Mouse (Mus musculus) kidney, embryonic 16.5 days (tissue): ENCODE measurements around the gene Gpr137. TPM values are rescaled to one million over a fixed set of nuclear protein-coding genes. Genes with fewer than 3 reads are reported as not detected.
A peak's percentile ranks its signal among the peaks of the same experiment; 100 is the strongest.

ENCODE experiments used
- ATAC-seq: fragments of 200-750 bp; cut with Nextera tagmentation; 2 replicates; pipeline ENCODE4 v1.8.0; 2017; ENCODE audit warnings: moderate TSS enrichment; ENCODE audit not compliant: low FRiP score, low TSS enrichment
- H3K27ac ChIP-seq: fragments of 300-500 bp; sonication (generic); 2 replicates; pipeline ENCODE4 v1.5.1; 2014; ENCODE audit warnings: low read length
- H3K27me3 ChIP-seq: fragments of 300-500 bp; sonication (generic); 2 replicates; pipeline ENCODE4 v1.6.1; 2014; ENCODE audit warnings: low read length, control low read depth, mixed read lengths; ENCODE audit not compliant: insufficient read depth
- H3K36me3 ChIP-seq: fragments of 300-500 bp; sonication (generic); 2 replicates; pipeline ENCODE4 v1.6.1; 2014; ENCODE audit warnings: low read length, control low read depth, mixed read lengths; ENCODE audit not compliant: insufficient read depth
- H3K4me1 ChIP-seq: fragments of 300-500 bp; sonication (generic); 2 replicates; pipeline ENCODE4 v1.6.1; 2014; ENCODE audit warnings: low read length, control low read depth, mixed read lengths; ENCODE audit not compliant: insufficient read depth
- H3K4me2 ChIP-seq: fragments of 300-500 bp; sonication (generic); replicated peaks from 2 replicates; pipeline ENCODE4 v1.6.1; 2014; ENCODE audit warnings: low read depth, low read length
- H3K4me3 ChIP-seq: fragments of 300-500 bp; sonication (generic); 2 replicates; pipeline ENCODE4 v1.5.1; 2014; ENCODE audit warnings: mild to moderate bottlenecking, low read length
- H3K9ac ChIP-seq: fragments of 300-500 bp; sonication (generic); replicated peaks from 2 replicates; pipeline ENCODE4 v1.6.1; 2014; ENCODE audit warnings: low read length
- H3K9me3 ChIP-seq: fragments of 300-500 bp; sonication (generic); 2 replicates; pipeline ENCODE4 v1.6.1; 2016; ENCODE audit warnings: low read length, control low read depth
- WGBS: fragments of 180-500 bp; shearing (Covaris S2); extraction: QIAGEN DNeasy Blood & Tissue Kit; methylation state at CpG from one replicate; pipeline ENCODE4 v1.1.7; 2014; 5-methylcytosine and 5-hydroxymethylcytosine counted together
- polyA plus RNA-seq: library from polyadenylated mRNA; unstranded; fragments of >200 nt; fragmentation: Nextera tagmentation; extraction: Ambion mirVana; gene quantifications from 2 replicates; pipeline ENCODE4 v1.2.1, GENCODE M21; 2015

Gene Gpr137
- polyA plus RNA-seq, 1 experiment from 2014 or later: 30.4 TPM

DNA sequence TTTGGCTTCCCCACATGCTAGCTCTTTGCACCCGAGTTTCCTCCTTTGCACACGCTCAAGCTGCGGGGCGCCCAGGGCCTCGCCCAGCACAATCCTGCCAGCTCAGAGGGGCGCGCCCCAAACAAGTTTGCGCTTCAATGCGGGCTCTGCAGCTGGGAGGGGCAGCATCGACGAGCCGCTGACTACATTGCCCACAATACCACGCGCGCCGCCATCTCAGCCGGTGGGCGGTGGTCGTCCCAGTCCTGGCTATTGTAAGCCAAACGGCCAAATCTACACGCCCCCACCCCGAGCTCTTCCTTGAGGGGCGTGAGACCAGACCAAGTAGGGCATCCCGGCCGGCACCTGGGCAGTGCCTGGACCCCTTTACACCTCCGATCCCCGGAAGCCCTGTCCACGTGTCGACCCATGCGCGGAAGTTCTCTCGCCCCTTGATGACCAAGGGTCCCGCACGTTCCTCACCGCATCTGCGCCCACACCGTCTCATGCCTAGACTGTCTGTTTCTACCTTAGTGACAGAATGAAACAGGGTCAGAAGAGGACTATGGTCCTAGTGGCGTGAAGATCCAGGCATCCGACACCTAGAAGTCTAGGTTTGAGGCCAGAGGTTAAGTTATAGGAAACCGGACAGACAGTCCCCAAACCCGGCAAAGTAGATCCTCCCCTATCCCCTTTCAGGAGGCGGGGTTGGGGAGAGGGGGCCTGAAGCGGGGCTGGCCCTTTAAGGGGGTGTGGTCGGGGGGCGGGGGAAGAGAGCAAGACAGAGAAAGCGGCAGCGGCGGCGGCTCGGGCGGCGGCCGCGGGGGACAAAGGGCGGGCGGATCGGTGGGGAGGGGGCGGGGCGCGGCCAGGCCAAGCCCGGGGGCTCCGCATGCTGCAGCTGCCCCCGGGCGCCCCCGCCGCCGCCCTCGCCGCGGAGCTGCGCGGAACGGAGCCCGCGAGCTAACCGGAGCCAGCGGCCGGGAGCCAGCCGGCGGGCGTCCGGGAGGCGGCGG, 32.2 kb upstream of the Gpr137 start, which contains the start of gene Ppp1r14b:
Gene Ppp1r14b, plus strand, starts transcription at position 758 of the 995 bp plus-strand sequence.
- H3K4me1 ChIP-seq: peaks cover 64% of the 10 kb centered on the region
- peak within 1 kb of the TSS; percentile 81 for H3K4me3 ChIP-seq
- H3K9me3 ChIP-seq: no peaks in the 10 kb centered on the region
- ATAC-seq: peak; percentile 55
- no peaks in the 10 kb centered on the region for H3K27me3 ChIP-seq
- H3K4me2 ChIP-seq: peak within 1 kb of the TSS; percentile 90
- H3K9ac ChIP-seq: peak within 1 kb of the TSS; percentile 85
- WGBS: under 1% methylated on average over 64 of the region's 84 CpGs
- H3K27ac ChIP-seq: peak within 1 kb of the TSS; percentile 90
- H3K36me3 ChIP-seq: peaks cover 12% of the 10 kb centered on the region; the same call in 1 of the 2 replicates

DNA sequence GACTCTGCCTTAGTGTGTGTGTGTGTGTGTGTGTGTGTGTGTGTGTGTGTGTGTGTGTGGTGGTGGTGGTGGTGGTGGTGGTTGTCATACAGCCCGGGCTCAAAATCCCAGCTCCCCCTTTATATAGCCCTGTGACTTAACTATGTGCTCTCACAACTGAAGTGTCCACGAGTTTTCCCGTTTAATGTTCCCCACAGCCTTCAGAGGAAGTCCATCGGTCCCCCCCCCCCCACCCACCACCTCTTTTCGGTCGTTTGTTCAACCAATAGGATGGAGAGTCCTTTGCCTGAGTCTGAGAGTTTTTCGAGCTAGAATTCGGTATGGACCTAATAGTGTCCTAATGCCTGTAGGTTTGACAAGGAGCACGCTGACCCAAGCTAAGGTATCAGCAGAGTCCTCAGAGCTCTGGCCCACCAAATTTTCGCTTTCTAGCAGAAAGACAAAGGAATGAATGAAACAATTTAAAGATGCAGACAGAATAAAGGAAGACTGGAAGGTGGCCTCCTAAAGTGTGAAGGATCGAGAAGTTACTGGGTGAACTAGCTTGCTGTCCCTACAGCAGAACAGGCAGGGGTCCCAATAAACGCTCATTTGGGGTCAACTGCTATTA, 31.4 kb upstream of the Gpr137 start:
- Histone ChIP-seq H3K9ac (peak overlapping the region; percentile 85), H3K4me1 (peaks cover 63% of the 10 kb centered on the region), H3K4me3 (peak overlapping the region; percentile 81), H3K27ac (peak overlapping the region; percentile 56; the same call in 1 of the 2 replicates), H3K4me2 (peak overlapping the region; percentile 90), H3K27me3 (no peaks in the 10 kb centered on the region), H3K9me3 (no peaks in the 10 kb centered on the region), H3K36me3 (peaks cover 12% of the 10 kb centered on the region; the same call in 1 of the 2 replicates)
- ATAC-seq: no peak
- WGBS: 30% methylated on average over 12 of the region's 12 CpGs

DNA sequence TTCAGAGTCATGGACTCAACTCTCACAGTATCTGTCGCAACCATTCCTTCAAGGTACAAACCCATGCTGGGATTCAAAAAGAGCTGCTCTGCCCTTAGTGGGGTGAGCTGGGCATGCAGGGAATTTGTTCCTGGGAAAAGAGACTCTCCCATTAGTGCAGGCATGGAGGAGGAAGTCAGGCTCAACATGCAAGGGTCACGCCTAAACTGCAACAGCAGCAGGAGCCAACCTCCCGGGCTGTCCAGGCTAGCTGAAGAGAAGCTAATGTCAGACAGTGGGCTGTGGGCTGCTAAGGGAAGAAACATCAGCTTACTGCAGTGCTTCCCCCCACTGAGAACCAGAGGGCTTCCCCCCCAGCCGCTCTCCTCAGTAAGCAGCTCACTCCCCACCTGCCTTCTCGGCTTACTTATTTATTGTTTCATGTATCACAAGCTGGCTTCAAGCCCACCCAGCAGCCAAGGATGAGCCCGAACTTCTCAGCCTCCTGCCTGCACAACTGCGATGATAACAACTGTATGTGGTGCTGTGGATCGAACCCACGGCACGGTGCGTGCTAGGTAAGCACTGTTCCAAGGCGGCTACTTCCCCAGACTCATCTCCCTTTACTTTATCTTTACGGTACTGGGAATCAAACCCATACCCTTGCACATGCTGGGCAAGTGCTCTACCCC, 30.1 kb upstream of the Gpr137 start:
- 68% methylated on average over 13 of the region's 13 CpGs for WGBS
- peaks cover 60% of the 10 kb centered on the region for H3K4me1 ChIP-seq
- ATAC-seq: no peak

DNA sequence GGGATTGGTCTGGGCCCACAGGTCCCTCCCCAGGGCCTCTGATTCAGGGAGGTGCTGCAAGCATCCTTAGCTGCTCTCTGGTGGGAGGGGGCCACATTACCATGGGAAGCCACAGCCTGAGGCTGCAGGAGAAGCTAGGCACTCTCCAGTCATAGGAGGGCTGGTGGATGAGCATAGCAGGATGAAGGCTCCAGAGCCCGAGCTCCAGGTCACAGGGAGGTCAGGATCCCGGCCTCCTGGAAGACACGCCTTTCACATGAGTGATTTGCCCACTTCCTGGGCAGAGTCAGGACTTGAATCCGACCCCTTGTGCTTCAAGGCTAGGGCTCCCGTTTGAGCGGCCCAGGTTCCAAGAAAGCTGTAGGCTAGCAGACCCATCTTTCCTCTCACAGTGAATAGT, 29.4 kb upstream of the Gpr137 start:
- H3K4me3 ChIP-seq: no peak overlapping the region
- H3K27me3 ChIP-seq: no peaks in the 10 kb centered on the region
- no peak overlapping the region; the same call in 1 of the 2 replicates for H3K9ac ChIP-seq
- no peak overlapping the region for H3K27ac ChIP-seq
- 15% methylated on average over 6 of the region's 6 CpGs for WGBS
- H3K36me3 ChIP-seq: no peaks in the 10 kb centered on the region
- H3K9me3 ChIP-seq: no peaks in the 10 kb centered on the region
- no peak for ATAC-seq
- H3K4me2 ChIP-seq: no peak overlapping the region
- peaks cover 55% of the 10 kb centered on the region for H3K4me1 ChIP-seq

More for the DNA sequence above, 30.1 kb upstream of the Gpr137 start:
- Histone ChIP-seq H3K9me3 (no peaks in the 10 kb centered on the region), H3K4me2 (no peak overlapping the region), H3K9ac (no peak overlapping the region; the same call in 1 of the 2 replicates), H3K36me3 (peaks cover 2% of the 10 kb centered on the region; the same call in 1 of the 2 replicates), H3K27me3 (no peaks in the 10 kb centered on the region), H3K4me3 (no peak overlapping the region), H3K27ac (no peak overlapping the region)

DNA sequence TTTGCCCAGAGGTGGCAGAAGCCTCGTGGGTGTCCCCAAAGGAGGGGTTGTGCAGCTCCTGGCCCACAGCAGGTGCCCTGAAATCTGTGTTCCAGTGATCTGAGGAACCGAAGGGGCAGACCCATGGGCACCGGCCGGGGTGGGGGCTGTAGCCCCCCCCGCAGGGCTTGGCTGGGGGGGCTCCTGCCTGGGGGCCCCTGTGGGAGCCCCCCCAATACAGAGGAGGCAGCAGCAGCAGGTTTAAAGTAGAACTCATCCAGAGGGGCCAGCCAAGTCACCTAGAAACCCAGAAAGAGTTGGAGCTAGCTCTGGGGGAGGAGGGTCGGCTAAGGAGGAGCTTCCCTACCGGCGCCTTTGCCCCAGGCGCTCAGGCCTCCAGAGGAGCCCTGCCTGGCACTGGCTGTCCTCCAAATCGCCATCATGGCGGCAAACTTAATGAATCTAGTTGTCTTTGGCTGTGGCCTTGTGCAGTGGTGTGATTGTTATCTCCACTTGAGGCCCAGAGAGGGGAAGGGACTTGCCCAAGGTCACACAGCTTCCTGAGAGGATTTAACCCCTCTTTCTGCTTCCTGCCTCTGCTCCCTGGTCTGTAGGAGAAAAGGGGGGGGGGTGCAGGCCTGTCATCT, 28.3 kb upstream of the Gpr137 start:
- Histone ChIP-seq H3K27ac (peak overlapping the region; percentile 49; the same call in 1 of the 2 replicates), H3K27me3 (no peaks in the 10 kb centered on the region), H3K36me3 (peaks cover 9% of the 10 kb centered on the region), H3K9ac (peak overlapping the region; percentile 90), H3K4me3 (peak overlapping the region; percentile 74), H3K9me3 (no peaks in the 10 kb centered on the region), H3K4me1 (peaks cover 47% of the 10 kb centered on the region), H3K4me2 (peak overlapping the region; percentile 82)
- no peak for ATAC-seq
- WGBS: 16% methylated on average over 11 of the region's 11 CpGs

DNA sequence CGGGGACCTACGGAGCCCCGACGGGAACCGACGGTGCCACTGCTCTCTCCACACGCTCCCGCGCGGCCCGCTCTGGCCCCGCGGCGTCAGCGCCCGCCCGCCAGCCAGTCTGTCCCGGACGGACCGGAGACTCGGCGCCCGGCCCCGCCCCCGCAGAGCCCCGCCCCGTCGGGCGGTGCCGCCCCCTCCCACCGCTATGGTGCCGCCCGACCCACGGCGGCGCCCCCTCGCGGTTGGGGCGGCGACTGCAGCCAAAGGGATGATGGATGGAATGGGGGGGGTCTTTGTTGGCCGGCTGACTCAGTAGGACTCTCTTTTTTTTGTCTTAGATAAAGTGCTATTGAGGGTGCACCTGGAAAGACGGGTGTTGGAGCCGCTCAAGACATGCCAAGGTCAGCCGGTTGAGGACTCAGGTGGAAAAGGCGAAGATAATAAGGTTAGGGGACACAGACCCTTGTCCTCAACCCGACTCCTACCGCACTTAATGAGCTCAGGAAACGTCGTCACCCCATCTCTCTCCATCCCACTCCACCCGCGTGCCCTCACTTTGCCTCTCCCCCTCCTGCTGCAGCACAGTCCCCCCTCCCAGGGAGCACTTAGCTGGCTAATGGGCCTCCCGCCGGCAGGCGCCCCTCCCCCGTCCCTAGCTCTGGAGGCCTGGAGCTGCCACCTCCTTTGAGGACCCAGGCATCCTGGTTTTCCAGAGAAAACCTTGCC, 27.5 kb upstream of the Gpr137 start:
- Histone ChIP-seq H3K27ac (peak overlapping the region; percentile 54), H3K27me3 (no peaks in the 10 kb centered on the region)
- under 1% methylated on average over 50 of the region's 55 CpGs for WGBS

DNA sequence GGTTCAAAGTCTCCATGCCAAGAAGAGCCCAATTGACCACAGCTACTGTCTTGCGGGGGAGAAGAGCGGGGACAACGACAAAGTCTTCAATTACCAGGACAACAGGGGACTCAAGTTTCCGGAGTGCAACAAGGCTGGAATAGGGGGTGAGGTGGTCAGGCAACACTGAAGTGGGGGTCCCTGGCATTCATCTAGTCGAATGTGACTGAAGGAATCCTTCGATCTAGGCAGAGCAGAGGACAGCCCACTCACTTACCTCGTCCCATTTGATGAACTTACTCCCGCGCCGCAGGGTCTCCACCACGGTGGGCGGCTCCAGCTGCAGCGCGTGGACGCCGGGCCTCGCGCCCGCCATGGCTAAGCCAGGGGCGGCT, 27.0 kb upstream of the Gpr137 start:
- no peaks in the 10 kb centered on the region for H3K9me3 ChIP-seq
- H3K4me3 ChIP-seq: peak overlapping the region; percentile 74
- H3K9ac ChIP-seq: peak overlapping the region; percentile 90
- peaks cover 20% of the 10 kb centered on the region for H3K36me3 ChIP-seq
- under 1% methylated on average over 19 of the region's 20 CpGs for WGBS
- H3K27ac ChIP-seq: peak overlapping the region; percentile 54; the same call in 1 of the 2 replicates
- peak overlapping the region; percentile 82 for H3K4me2 ChIP-seq
- ATAC-seq: peak; percentile 11
- H3K27me3 ChIP-seq: no peaks in the 10 kb centered on the region
- H3K4me1 ChIP-seq: peaks cover 47% of the 10 kb centered on the region

More for the DNA sequence above, 27.5 kb upstream of the Gpr137 start:
- Histone ChIP-seq H3K4me3 (peak overlapping the region; percentile 74), H3K36me3 (peaks cover 15% of the 10 kb centered on the region), H3K9ac (peak overlapping the region; percentile 90), H3K9me3 (no peaks in the 10 kb centered on the region), H3K4me1 (peaks cover 47% of the 10 kb centered on the region), H3K4me2 (peak overlapping the region; percentile 82)
- peak; percentile 69 for ATAC-seq

DNA sequence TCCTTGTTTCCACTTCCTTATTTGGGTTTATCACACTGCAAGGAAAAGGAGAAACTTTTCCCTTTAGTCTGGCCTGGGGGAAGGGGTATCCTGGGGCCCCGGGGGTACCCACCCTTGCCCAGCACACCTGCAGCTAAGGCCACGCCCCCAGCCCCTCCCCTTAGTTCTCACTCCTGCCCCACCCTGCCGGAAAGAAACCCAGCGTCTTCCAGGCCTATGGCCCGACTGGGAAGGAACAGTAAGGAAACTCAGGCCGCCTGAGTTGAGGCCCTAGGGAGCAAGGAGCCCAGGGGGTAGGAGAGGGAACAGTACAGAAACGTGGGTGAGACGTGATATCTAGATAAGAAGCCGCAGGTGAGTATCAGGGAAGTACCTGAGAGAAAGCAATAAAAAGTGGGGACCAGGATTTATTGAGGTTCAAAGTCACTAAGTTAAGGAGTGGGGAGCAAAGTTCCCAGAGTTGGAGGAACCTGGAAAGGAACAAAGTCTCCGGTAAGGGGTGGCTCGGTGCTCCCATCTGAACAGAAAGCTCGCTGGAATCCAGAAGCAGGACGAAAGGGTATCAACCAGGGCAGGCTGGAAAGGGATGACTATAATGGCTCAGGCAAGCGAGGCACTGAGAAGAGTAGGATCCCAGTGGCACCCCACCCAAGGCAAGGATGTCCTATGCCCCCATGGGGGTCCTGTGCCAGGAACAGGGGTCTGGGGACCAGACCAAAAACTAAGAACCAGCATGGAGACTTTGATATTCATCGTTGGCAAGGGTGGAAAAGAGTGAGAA, 26.4 kb upstream of the Gpr137 start:
- no peaks in the 10 kb centered on the region for H3K9me3 ChIP-seq
- WGBS: 9% methylated on average over 15 of the region's 15 CpGs
- peaks cover 24% of the 10 kb centered on the region for H3K36me3 ChIP-seq
- no peaks in the 10 kb centered on the region for H3K27me3 ChIP-seq
- H3K4me2 ChIP-seq: peak overlapping the region; percentile 82
- H3K9ac ChIP-seq: peak overlapping the region; percentile 90
- peak overlapping the region; percentile 74 for H3K4me3 ChIP-seq
- H3K4me1 ChIP-seq: peaks cover 43% of the 10 kb centered on the region
- ATAC-seq: no peak
- peak overlapping the region; percentile 43; the same call in 1 of the 2 replicates for H3K27ac ChIP-seq
